Mouse (Mus musculus): ENCODE results near the gene Krt73. TPM values are rescaled to one million over a fixed set of nuclear protein-coding genes. Genes with fewer than 3 reads are reported as not detected.

The Krt73 gene
- polyA plus RNA-seq, 1 experiment, result not detected

GRCm38 (mm10) chr15:101803052-101803822, 1.1 kb upstream of the Krt73 start:
- 72% methylated on average over 11 of the region's 11 CpGs for WGBS
- no peak overlapping the region for H3K4me3 ChIP-seq (ENCODE audit: insufficient read depth, low read depth, low read length)

GRCm38 (mm10) chr15:101790867-101791266, 11.3 kb downstream of the Krt73 start:
- TF ChIP-seq POLR2A (IDR thresholded peaks at IDR 0.05; ENCODE audit: insufficient read depth, low read depth, low read length) (no peak), CTCF (IDR thresholded peaks at IDR 0.05; ENCODE audit: insufficient read depth, low read depth, low read length) (no peak)
- H3K4me1 ChIP-seq (ENCODE audit: control insufficient read depth, insufficient read depth, low read length), result no peaks in the 10 kb centered on the region; the same call in 1 of the 2 replicates
- H3K27ac ChIP-seq (ENCODE audit: insufficient read depth, low read depth, low read length), result no peak overlapping the region
- H3K4me3 ChIP-seq (ENCODE audit: insufficient read depth, low read depth, low read length), result no peak overlapping the region
- 21% methylated on average over 3 of the region's 3 CpGs for WGBS

More at GRCm38 (mm10) chr15:101803052-101803822, 1.1 kb upstream of the Krt73 start:
- peaks cover 6% of the 10 kb centered on the region for H3K4me1 ChIP-seq (ENCODE audit: control insufficient read depth, insufficient read depth, low read length)
- H3K27ac ChIP-seq (ENCODE audit: insufficient read depth, low read depth, low read length), result no peak overlapping the region
- TF ChIP-seq CTCF (IDR thresholded peaks at IDR 0.05; ENCODE audit: insufficient read depth, low read depth, low read length) (no peak), POLR2A (IDR thresholded peaks at IDR 0.05; ENCODE audit: insufficient read depth, low read depth, low read length) (no peak)

- WGBS, result 91% methylated on average over 18 of the region's 18 CpGs
Measured at GRCm38 (mm10) chr15:101786360-101786759, 15.8 kb downstream of the Krt73 start, which contains the start of gene Krt72. Gene Krt72 (minus strand): TSS chr15:101786460.

GRCm38 (mm10) chr15:101773420-101773819, 28.7 kb downstream of the Krt73 start:
- H3K27ac ChIP-seq (ENCODE audit: insufficient read depth, low read depth, low read length), result no peak overlapping the region
- 64% methylated on average over 10 of the region's 10 CpGs for WGBS
- H3K4me3 ChIP-seq (ENCODE audit: insufficient read depth, low read depth, low read length), result no peak overlapping the region
- H3K4me1 ChIP-seq (ENCODE audit: control insufficient read depth, insufficient read depth, low read length), result peaks cover 26% of the 10 kb centered on the region
- no peak for TF ChIP-seq POLR2A (IDR thresholded peaks at IDR 0.05; ENCODE audit: insufficient read depth, low read depth, low read length)

More at GRCm38 (mm10) chr15:101786360-101786759, 15.8 kb downstream of the Krt73 start, which contains the start of gene Krt72:
- TF ChIP-seq CTCF (IDR thresholded peaks at IDR 0.05; ENCODE audit: insufficient read depth, low read depth, low read length), result no peak
- TF ChIP-seq POLR2A (IDR thresholded peaks at IDR 0.05; ENCODE audit: insufficient read depth, low read depth, low read length), result no peak
- H3K4me1 ChIP-seq (ENCODE audit: control insufficient read depth, insufficient read depth, low read length), result no peaks in the 10 kb centered on the region; the same call in 1 of the 2 replicates
- H3K4me3 ChIP-seq (ENCODE audit: insufficient read depth, low read depth, low read length), result no peak within 1 kb of the TSS
- no peak within 1 kb of the TSS for H3K27ac ChIP-seq (ENCODE audit: insufficient read depth, low read depth, low read length)

GRCm38 (mm10) chr15:101772711-101773081, 29.4 kb downstream of the Krt73 start:
- WGBS, result 4% methylated on average over 5 of the region's 5 CpGs
- Histone ChIP-seq H3K27ac (ENCODE audit: insufficient read depth, low read depth, low read length) (no peak overlapping the region), H3K4me3 (ENCODE audit: insufficient read depth, low read depth, low read length) (no peak overlapping the region), H3K4me1 (ENCODE audit: control insufficient read depth, insufficient read depth, low read length) (peaks cover 26% of the 10 kb centered on the region)
- TF ChIP-seq CTCF (IDR thresholded peaks at IDR 0.05; ENCODE audit: insufficient read depth, low read depth, low read length), result peak; percentile 43
- no peak for TF ChIP-seq POLR2A (IDR thresholded peaks at IDR 0.05; ENCODE audit: insufficient read depth, low read depth, low read length)

- no peak for TF ChIP-seq POLR2A (IDR thresholded peaks at IDR 0.05; ENCODE audit: insufficient read depth, low read depth, low read length)
- TF ChIP-seq CTCF (IDR thresholded peaks at IDR 0.05; ENCODE audit: insufficient read depth, low read depth, low read length), result no peak
- WGBS, result 74% methylated on average over 5 of the region's 5 CpGs
- H3K4me3 ChIP-seq (ENCODE audit: insufficient read depth, low read depth, low read length), result no peak overlapping the region
- H3K4me1 ChIP-seq (ENCODE audit: control insufficient read depth, insufficient read depth, low read length), result peaks cover 26% of the 10 kb centered on the region
- H3K27ac ChIP-seq (ENCODE audit: insufficient read depth, low read depth, low read length), result no peak overlapping the region
Measured at GRCm38 (mm10) chr15:101772080-101772710, 30.0 kb downstream of the Krt73 start.

- 27% methylated on average over 8 of the region's 8 CpGs for whole genome bisulfite sequencing
- no peak for TF ChIP-seq POLR2A (IDR thresholded peaks at IDR 0.05; ENCODE audit: insufficient read depth, low read depth, low read length)
- no peak for TF ChIP-seq CTCF (IDR thresholded peaks at IDR 0.05; ENCODE audit: insufficient read depth, low read depth, low read length)
- H3K4me3 ChIP-seq (ENCODE audit: insufficient read depth, low read depth, low read length), result no peak overlapping the region
- H3K27ac ChIP-seq (ENCODE audit: insufficient read depth, low read depth, low read length), result no peak overlapping the region
- H3K4me1 ChIP-seq (ENCODE audit: control insufficient read depth, insufficient read depth, low read length), result peaks cover 26% of the 10 kb centered on the region
Measured at GRCm38 (mm10) chr15:101770226-101770625, 31.9 kb downstream of the Krt73 start.

Other genes starting within 250 kb of the Krt73 start
- gene Krt90, start 239.4 kb downstream of the Krt73 start, polyA plus RNA-seq (2012; ENCODE audit: insufficient read depth, insufficient read length, low replicate concordance, missing spikeins), result not detected in 2 replicates
- gene Krt75, start 228.4 kb downstream of the Krt73 start, polyA plus RNA-seq (2012; ENCODE audit: insufficient read depth, insufficient read length, low replicate concordance, missing spikeins), result not detected in 2 replicates
- not detected in 2 replicates for gene Gm5414, start 174.2 kb downstream of the Krt73 start, polyA plus RNA-seq (2012; ENCODE audit: insufficient read depth, insufficient read length, low replicate concordance, missing spikeins)
- gene Gm5478, start 155.0 kb downstream of the Krt73 start, polyA plus RNA-seq (2012; ENCODE audit: insufficient read depth, insufficient read length, low replicate concordance, missing spikeins), result not detected in 2 replicates
- not detected in 2 replicates for gene Krt6b, start 122.1 kb downstream of the Krt73 start, polyA plus RNA-seq (2012; ENCODE audit: insufficient read depth, insufficient read length, low replicate concordance, missing spikeins)
- gene Krt6a, start 108.0 kb downstream of the Krt73 start, polyA plus RNA-seq (2012; ENCODE audit: insufficient read depth, insufficient read length, low replicate concordance, missing spikeins), result not detected in 2 replicates
- gene Krt5, start 89.4 kb downstream of the Krt73 start, polyA plus RNA-seq (2012; ENCODE audit: insufficient read depth, insufficient read length, low replicate concordance, missing spikeins), result not detected in 2 replicates
- not detected in 2 replicates for gene Krt71, start 59.2 kb downstream of the Krt73 start, polyA plus RNA-seq (2012; ENCODE audit: insufficient read depth, insufficient read length, low replicate concordance, missing spikeins)
- not detected in 2 replicates for gene Krt72, start 15.9 kb downstream of the Krt73 start, polyA plus RNA-seq (2012; ENCODE audit: insufficient read depth, insufficient read length, low replicate concordance, missing spikeins)
- gene Krt2, start 15.8 kb upstream of the Krt73 start, polyA plus RNA-seq (2012; ENCODE audit: insufficient read depth, insufficient read length, low replicate concordance, missing spikeins), result not detected in 2 replicates
- gene Krt1, start 48.4 kb upstream of the Krt73 start, polyA plus RNA-seq (2012; ENCODE audit: insufficient read depth, insufficient read length, low replicate concordance, missing spikeins), result not detected in 2 replicates
- gene Krt77, start 67.4 kb upstream of the Krt73 start, polyA plus RNA-seq (2012; ENCODE audit: insufficient read depth, insufficient read length, low replicate concordance, missing spikeins), result not detected in 2 replicates
- not detected in 2 replicates for gene Krt76, start 90.6 kb upstream of the Krt73 start, polyA plus RNA-seq (2012; ENCODE audit: insufficient read depth, insufficient read length, low replicate concordance, missing spikeins)
- gene Krt4, start 122.4 kb upstream of the Krt73 start, polyA plus RNA-seq (2012; ENCODE audit: insufficient read depth, insufficient read length, low replicate concordance, missing spikeins), result not detected in 2 replicates
- gene Krt79, start 138.0 kb upstream of the Krt73 start, polyA plus RNA-seq (2012; ENCODE audit: insufficient read depth, insufficient read length, low replicate concordance, missing spikeins), result not detected in 2 replicates
- not detected in 2 replicates for gene Krt78, start 151.9 kb upstream of the Krt73 start, polyA plus RNA-seq (2012; ENCODE audit: insufficient read depth, insufficient read length, low replicate concordance, missing spikeins)
- not detected in 2 replicates for gene Krt8, start 202.1 kb upstream of the Krt73 start, polyA plus RNA-seq (2012; ENCODE audit: insufficient read depth, insufficient read length, low replicate concordance, missing spikeins)
- not detected in 2 replicates for gene Krt18, start 225.8 kb upstream of the Krt73 start, polyA plus RNA-seq (2012; ENCODE audit: insufficient read depth, insufficient read length, low replicate concordance, missing spikeins)